Mouse (Mus musculus) heart, embryonic 14.5 days (tissue): ENCODE results near the gene Ece1. TPM values are rescaled to one million over a fixed set of nuclear protein-coding genes. Genes with fewer than 3 reads are reported as not detected.

Experiments
- ATAC-seq: fragments of 200-750 bp; cut with Nextera tagmentation; 2 replicates; pipeline ENCODE4 v1.8.0; 2017; ENCODE audit warnings: low read depth, moderate TSS enrichment; ENCODE audit not compliant: insufficient number of reproducible peaks, insufficient read depth, low FRiP score
- H3K27ac ChIP-seq, 2 experiments: fragments of 200-500 bp in 1 of 2; fragments of 300-500 bp in 1 of 2; sonication (generic) in 1 of 2; replicated peaks in 1 of 2; 2 replicates each; pipeline ENCODE4 v1.5.1; 2012 to 2014; ENCODE audit warnings: low read depth in 2 of 2, low read length in 2 of 2, control low read depth in 1 of 2, mild to moderate bottlenecking in 1 of 2, mixed read lengths in 1 of 2; ENCODE audit not compliant: control insufficient read depth in 1 of 2, insufficient read depth in 1 of 2
- H3K27me3 ChIP-seq: fragments of 300-500 bp; sonication (generic); 2 replicates; pipeline ENCODE4 v1.6.1; 2014; ENCODE audit warnings: mild to moderate bottlenecking, low read length, control low read depth; ENCODE audit not compliant: control insufficient read depth, insufficient read depth
- H3K36me3 ChIP-seq: fragments of 300-500 bp; sonication (generic); 2 replicates; pipeline ENCODE4 v1.6.1; 2014; ENCODE audit warnings: mild to moderate bottlenecking, control low read depth, low read length, mixed read lengths; ENCODE audit not compliant: control insufficient read depth, insufficient read depth
- H3K4me1 ChIP-seq, 2 experiments: fragments of 200-500 bp in 1 of 2; fragments of 300-500 bp in 1 of 2; sonication (generic) in 1 of 2; 2 replicates each; pipeline ENCODE4 v1.6.1; 2012 to 2014; ENCODE audit warnings: low read length in 2 of 2, control low read depth in 1 of 2, mixed read lengths in 1 of 2; ENCODE audit not compliant: control insufficient read depth in 2 of 2, insufficient read depth in 2 of 2
- H3K4me2 ChIP-seq: fragments of 300-500 bp; sonication (generic); 2 replicates; pipeline ENCODE4 v1.6.1; 2014; ENCODE audit warnings: mild to moderate bottlenecking, low read length
- H3K4me3 ChIP-seq, 2 experiments: fragments of 200-500 bp in 1 of 2; fragments of 300-500 bp in 1 of 2; sonication (generic) in 1 of 2; 2 replicates each; pipeline ENCODE4 v1.5.1; 2012 to 2014; ENCODE audit warnings: low read length in 2 of 2, mild to moderate bottlenecking in 2 of 2, control low read depth in 1 of 2, low read depth in 1 of 2, moderate library complexity in 1 of 2; ENCODE audit not compliant: control insufficient read depth in 1 of 2, insufficient read depth in 1 of 2
- H3K9ac ChIP-seq: fragments of 300-500 bp; sonication (generic); 2 replicates; pipeline ENCODE4 v1.6.1; 2014; ENCODE audit warnings: mild to moderate bottlenecking, low read length
- H3K9me3 ChIP-seq: fragments of 300-500 bp; sonication (generic); 2 replicates; pipeline ENCODE4 v1.6.1; 2016; ENCODE audit warnings: low read length, control low read depth; ENCODE audit not compliant: control insufficient read depth
- WGBS: fragments of 180-500 bp; shearing (Covaris S2); extraction: QIAGEN DNeasy Blood & Tissue Kit; methylation state at CpG from one replicate; pipeline ENCODE4 v1.1.7; 2014; 5-methylcytosine and 5-hydroxymethylcytosine counted together
- polyA plus RNA-seq: library from polyadenylated mRNA; unstranded; fragments of >200 nt; fragmentation: Nextera tagmentation; extraction: Ambion mirVana; gene quantifications from 2 replicates; pipeline ENCODE4 v1.2.1, GENCODE M21; 2014

Gene Ece1
- polyA plus RNA-seq, 1 experiment from 2014 or later: 92.8 TPM

- 11% methylated on average over 12 of the region's 12 CpGs for WGBS
- peak overlapping the region; percentile 63 to 81 for H3K27ac ChIP-seq
- H3K36me3 ChIP-seq: no peaks in the 10 kb centered on the region
- H3K27me3 ChIP-seq: peaks cover 3% of the 10 kb centered on the region; the same call in 1 of the 2 replicates
- H3K9me3 ChIP-seq: no peaks in the 10 kb centered on the region
- ATAC-seq: peak; percentile 14
- H3K4me1 ChIP-seq: peaks cover 29 to 36% of the 10 kb centered on the region in 2 experiments
- H3K4me3 ChIP-seq: no peak overlapping the region
- H3K4me2 ChIP-seq: peak overlapping the region; percentile 23; the same call in 1 of the 2 replicates
- peak overlapping the region; percentile 22 for H3K9ac ChIP-seq
Measured at GRCm38 (mm10) chr4:137896612-137897297, 34.7 kb downstream of the Ece1 start.

GRCm38 (mm10) chr4:137897298-137897612 is 35.2 kb downstream of the Ece1 start:
- Histone ChIP-seq H3K36me3 (no peaks in the 10 kb centered on the region), H3K9me3 (no peaks in the 10 kb centered on the region), H3K4me2 (peak overlapping the region; percentile 34), H3K27ac (peak overlapping the region; percentile 73 to 81), H3K4me3 (no peak overlapping the region), H3K9ac (peak overlapping the region; percentile 22), H3K4me1 (peaks cover 28 to 36% of the 10 kb centered on the region in 2 experiments), H3K27me3 (peaks cover under 1% of the 10 kb centered on the region; the same call in 1 of the 2 replicates)
- ATAC-seq: peak; percentile 73
- WGBS: under 1% methylated on average over 8 of the region's 8 CpGs

- H3K36me3 ChIP-seq: no peaks in the 10 kb centered on the region
- H3K27ac ChIP-seq: no peak overlapping the region
- peaks cover 26 to 36% of the 10 kb centered on the region in 2 experiments for H3K4me1 ChIP-seq
- H3K27me3 ChIP-seq: no peaks in the 10 kb centered on the region
- no peaks in the 10 kb centered on the region for H3K9me3 ChIP-seq
- 82% methylated on average over 7 of the region's 7 CpGs for WGBS
- no peak overlapping the region for H3K4me3 ChIP-seq
- H3K4me2 ChIP-seq: no peak overlapping the region
- H3K9ac ChIP-seq: no peak overlapping the region
- ATAC-seq: no peak
Measured at GRCm38 (mm10) chr4:137898490-137898889, 36.5 kb downstream of the Ece1 start.

GRCm38 (mm10) chr4:137902268-137902667 is 40.2 kb downstream of the Ece1 start:
- WGBS: 88% methylated on average over 13 of the region's 13 CpGs
- no peak overlapping the region for H3K27ac ChIP-seq
- H3K27me3 ChIP-seq: 0 out of 2 replicates have a peak, but pooled peaks cover 4% of the 10 kb centered on the region
- peaks cover 13 to 16% of the 10 kb centered on the region in 2 experiments for H3K4me1 ChIP-seq
- no peak overlapping the region for H3K4me3 ChIP-seq
- no peak for ATAC-seq
- no peak overlapping the region for H3K9ac ChIP-seq
- H3K4me2 ChIP-seq: no peak overlapping the region
- H3K9me3 ChIP-seq: no peaks in the 10 kb centered on the region
- no peaks in the 10 kb centered on the region for H3K36me3 ChIP-seq

- no peak for ATAC-seq
- WGBS: 32% methylated on average over 7 of the region's 7 CpGs
Measured at GRCm38 (mm10) chr4:137902873-137903272, 40.8 kb downstream of the Ece1 start.

GRCm38 (mm10) chr4:137904956-137905551 is 43.0 kb downstream of the Ece1 start:
- H3K9me3 ChIP-seq: no peaks in the 10 kb centered on the region
- peaks cover 8 to 14% of the 10 kb centered on the region in 2 experiments for H3K4me1 ChIP-seq
- no peak overlapping the region for H3K4me2 ChIP-seq
- no peak for ATAC-seq
- no peak overlapping the region for H3K9ac ChIP-seq
- H3K27ac ChIP-seq: no peak overlapping the region
- whole genome bisulfite sequencing: 81% methylated on average over 13 of the region's 13 CpGs
- H3K27me3 ChIP-seq: 0 out of 2 replicates have a peak, but pooled peaks cover 4% of the 10 kb centered on the region
- H3K36me3 ChIP-seq: no peaks in the 10 kb centered on the region
- H3K4me3 ChIP-seq: no peak overlapping the region

More at GRCm38 (mm10) chr4:137902873-137903272, 40.8 kb downstream of the Ece1 start:
- no peaks in the 10 kb centered on the region for H3K9me3 ChIP-seq
- H3K4me2 ChIP-seq: no peak overlapping the region
- H3K27me3 ChIP-seq: 0 out of 2 replicates have a peak, but pooled peaks cover 4% of the 10 kb centered on the region
- no peaks in the 10 kb centered on the region for H3K36me3 ChIP-seq
- peaks cover 9 to 14% of the 10 kb centered on the region in 2 experiments for H3K4me1 ChIP-seq
- no peak overlapping the region for H3K9ac ChIP-seq
- H3K4me3 ChIP-seq: no peak overlapping the region
- no peak overlapping the region for H3K27ac ChIP-seq

- WGBS: 20% methylated on average over 13 of the region's 13 CpGs
Measured at GRCm38 (mm10) chr4:137907979-137908378, 45.9 kb downstream of the Ece1 start.

More at GRCm38 (mm10) chr4:137907979-137908378, 45.9 kb downstream of the Ece1 start:
- Histone ChIP-seq H3K36me3 (no peaks in the 10 kb centered on the region), H3K4me2 (no peak overlapping the region), H3K27me3 (0 out of 2 replicates have a peak, but pooled peaks cover 4% of the 10 kb centered on the region), H3K27ac (0 out of 4 replicates have a peak overlapping the region, but pooled peaks of 1 of the 2 experiments have one; percentile 9), H3K4me1 (peaks cover 10 to 14% of the 10 kb centered on the region in 2 experiments), H3K9me3 (no peaks in the 10 kb centered on the region), H3K9ac (0 out of 2 replicates have a peak overlapping the region, but pooled peaks have one; percentile 21), H3K4me3 (no peak overlapping the region)
- ATAC-seq: no peak; the same call in 1 of the 2 replicates
